Mouse (Mus musculus): ENCODE measurements around the gene C2cd3. TPM values are rescaled to one million over a fixed set of nuclear protein-coding genes. Genes with fewer than 3 reads are reported as not detected.

The C2cd3 gene
- polyA plus RNA-seq, 1 experiment = 28.9 TPM

GRCm38 (mm10) chr7:100364888-100365287 is 7.1 kb upstream of the C2cd3 start:
- Histone ChIP-seq H3K9ac (ENCODE audit: low read depth, poor library complexity, severe bottlenecking) (no peak overlapping the region), H3K9me3 (replicated peaks; ENCODE audit: control insufficient read depth, insufficient read depth, low read length, poor library complexity, severe bottlenecking) (no peaks in the 10 kb centered on the region), H3K36me3 (ENCODE audit: control insufficient read depth, insufficient read depth, low read length, poor library complexity, severe bottlenecking) (no peaks in the 10 kb centered on the region), H3K27me3 (ENCODE audit: control insufficient read depth, insufficient read depth, low read length, poor library complexity, severe bottlenecking) (no peaks in the 10 kb centered on the region), H3K27ac (ENCODE audit: insufficient read depth, low read length) (no peak overlapping the region), H3K4me3 (ENCODE audit: low read depth, low read length) (no peak overlapping the region), H3K4me1 (ENCODE audit: control insufficient read depth, insufficient read depth, low read length) (peaks cover 2% of the 10 kb centered on the region)
- TF ChIP-seq EP300 (IDR thresholded peaks at IDR 0.05; ENCODE audit: insufficient read depth, low read depth, low read length) = no peak

DNA sequence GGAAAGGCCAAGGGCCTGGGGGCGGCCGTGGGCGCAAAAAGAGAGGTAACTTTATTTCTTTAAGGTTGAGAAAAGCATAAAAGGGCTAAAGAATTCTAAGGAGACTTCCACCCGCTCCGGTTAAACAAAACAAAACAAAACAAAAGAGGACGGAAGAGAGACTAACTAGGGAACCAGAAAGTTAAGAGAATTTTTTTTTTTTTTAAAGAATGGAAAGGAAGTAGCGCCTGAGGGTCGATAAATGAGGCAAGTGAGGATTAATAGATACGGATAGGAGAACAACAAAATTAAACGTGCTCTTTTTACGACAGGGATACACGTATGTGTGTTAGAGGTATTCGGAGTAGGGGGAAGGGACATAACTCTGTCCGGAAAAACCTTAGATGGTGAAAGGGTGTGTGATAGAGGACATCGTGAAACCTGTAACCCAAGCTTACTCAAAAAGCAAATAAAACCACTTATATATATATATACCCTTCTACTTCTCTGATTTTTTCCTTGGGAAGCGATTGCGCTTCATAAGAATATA is 483 bp downstream of the C2cd3 start:
- H3K9ac ChIP-seq (ENCODE audit: low read depth, poor library complexity, severe bottlenecking) = peak overlapping the region; percentile 75
- H3K36me3 ChIP-seq (ENCODE audit: control insufficient read depth, insufficient read depth, low read length, poor library complexity, severe bottlenecking) = peaks cover 8% of the 10 kb centered on the region
- no peaks in the 10 kb centered on the region for H3K4me1 ChIP-seq (ENCODE audit: control insufficient read depth, insufficient read depth, low read length)
- H3K9me3 ChIP-seq (replicated peaks; ENCODE audit: control insufficient read depth, insufficient read depth, low read length, poor library complexity, severe bottlenecking) = no peaks in the 10 kb centered on the region
- peak overlapping the region; percentile 56 for H3K4me3 ChIP-seq (ENCODE audit: low read depth, low read length)
- TF ChIP-seq CTCF (IDR thresholded peaks at IDR 0.05; ENCODE audit: low read depth, low read length) (no peak), EP300 (IDR thresholded peaks at IDR 0.05; ENCODE audit: insufficient read depth, low read depth, low read length) (no peak), POLR2A (IDR thresholded peaks at IDR 0.05; ENCODE audit: insufficient read depth, low read length) (no peak)
- no peaks in the 10 kb centered on the region for H3K27me3 ChIP-seq (ENCODE audit: control insufficient read depth, insufficient read depth, low read length, poor library complexity, severe bottlenecking)
- no peak overlapping the region for H3K27ac ChIP-seq (ENCODE audit: insufficient read depth, low read length)

DNA sequence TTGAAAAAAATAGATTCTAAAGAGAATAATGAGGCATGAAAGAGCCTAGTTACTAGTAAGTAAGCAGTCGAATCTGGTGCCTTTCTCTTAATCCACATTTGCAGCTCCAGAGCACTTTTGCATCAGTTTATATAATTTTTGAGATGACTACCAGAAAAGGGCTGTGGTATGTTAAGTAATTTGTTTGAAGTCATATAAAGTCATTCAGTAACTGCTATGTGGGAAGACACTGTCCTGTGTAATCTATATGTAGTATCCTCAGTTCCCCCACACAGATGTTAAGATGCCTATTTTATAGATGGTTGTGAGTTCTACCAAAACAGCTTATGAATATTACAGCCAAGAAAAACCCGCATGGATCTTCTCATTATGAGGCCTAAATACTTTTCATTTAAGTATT is 6.2 kb downstream of the C2cd3 start:
- Histone ChIP-seq H3K9ac (ENCODE audit: low read depth, poor library complexity, severe bottlenecking) (no peak overlapping the region), H3K36me3 (ENCODE audit: control insufficient read depth, insufficient read depth, low read length, poor library complexity, severe bottlenecking) (peaks cover 10% of the 10 kb centered on the region), H3K9me3 (replicated peaks; ENCODE audit: control insufficient read depth, insufficient read depth, low read length, poor library complexity, severe bottlenecking) (no peaks in the 10 kb centered on the region), H3K4me3 (ENCODE audit: low read depth, low read length) (no peak overlapping the region), H3K4me1 (ENCODE audit: control insufficient read depth, insufficient read depth, low read length) (no peaks in the 10 kb centered on the region), H3K27me3 (ENCODE audit: control insufficient read depth, insufficient read depth, low read length, poor library complexity, severe bottlenecking) (no peaks in the 10 kb centered on the region), H3K27ac (ENCODE audit: insufficient read depth, low read length) (no peak overlapping the region)
- no peak for TF ChIP-seq POLR2A (IDR thresholded peaks at IDR 0.05; ENCODE audit: insufficient read depth, low read length)
- TF ChIP-seq CTCF (IDR thresholded peaks at IDR 0.05; ENCODE audit: low read depth, low read length) = no peak
- TF ChIP-seq EP300 (IDR thresholded peaks at IDR 0.05; ENCODE audit: insufficient read depth, low read depth, low read length) = no peak

GRCm38 (mm10) chr7:100381161-100381560 is 9.1 kb downstream of the C2cd3 start:
- H3K4me3 ChIP-seq (ENCODE audit: low read depth, low read length) = no peak overlapping the region
- no peak overlapping the region for H3K27ac ChIP-seq (ENCODE audit: insufficient read depth, low read length)
- TF ChIP-seq POLR2A (IDR thresholded peaks at IDR 0.05; ENCODE audit: insufficient read depth, low read length) (no peak), CTCF (IDR thresholded peaks at IDR 0.05; ENCODE audit: low read depth, low read length) (no peak), EP300 (IDR thresholded peaks at IDR 0.05; ENCODE audit: insufficient read depth, low read depth, low read length) (no peak)
- no peaks in the 10 kb centered on the region for H3K27me3 ChIP-seq (ENCODE audit: control insufficient read depth, insufficient read depth, low read length, poor library complexity, severe bottlenecking)
- H3K9ac ChIP-seq (ENCODE audit: low read depth, poor library complexity, severe bottlenecking) = no peak overlapping the region
- no peaks in the 10 kb centered on the region for H3K4me1 ChIP-seq (ENCODE audit: control insufficient read depth, insufficient read depth, low read length)
- no peaks in the 10 kb centered on the region for H3K9me3 ChIP-seq (replicated peaks; ENCODE audit: control insufficient read depth, insufficient read depth, low read length, poor library complexity, severe bottlenecking)
- 0 out of 2 replicates have a peak, but pooled peaks cover 2% of the 10 kb centered on the region for H3K36me3 ChIP-seq (ENCODE audit: control insufficient read depth, insufficient read depth, low read length, poor library complexity, severe bottlenecking)

DNA sequence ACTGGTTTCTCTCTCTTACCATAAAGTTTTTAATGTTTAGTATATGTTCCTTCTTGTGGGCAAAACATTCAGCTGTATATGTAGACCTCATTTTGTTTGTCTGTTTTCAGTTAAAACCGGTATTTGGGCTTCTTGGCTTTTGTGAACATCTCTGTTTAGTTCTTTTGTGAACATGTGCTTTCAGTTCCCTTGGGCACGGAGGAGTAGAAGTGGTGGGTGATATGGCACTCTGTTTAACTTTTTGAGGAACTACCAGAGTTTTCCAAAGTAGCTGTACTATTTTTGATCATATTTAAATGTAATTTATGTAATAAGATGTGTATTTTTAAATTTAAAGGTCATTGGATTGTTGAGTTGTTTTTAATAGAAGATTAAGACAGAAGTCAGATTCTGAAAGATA is 11.2 kb downstream of the C2cd3 start:
- TF ChIP-seq EP300 (IDR thresholded peaks at IDR 0.05; ENCODE audit: insufficient read depth, low read depth, low read length) = no peak
- no peak for TF ChIP-seq CTCF (IDR thresholded peaks at IDR 0.05; ENCODE audit: low read depth, low read length)
- no peak for TF ChIP-seq POLR2A (IDR thresholded peaks at IDR 0.05; ENCODE audit: insufficient read depth, low read length)
- no peaks in the 10 kb centered on the region for H3K9me3 ChIP-seq (replicated peaks; ENCODE audit: control insufficient read depth, insufficient read depth, low read length, poor library complexity, severe bottlenecking)
- 0 out of 2 replicates have a peak, but pooled peaks cover 2% of the 10 kb centered on the region for H3K36me3 ChIP-seq (ENCODE audit: control insufficient read depth, insufficient read depth, low read length, poor library complexity, severe bottlenecking)

DNA sequence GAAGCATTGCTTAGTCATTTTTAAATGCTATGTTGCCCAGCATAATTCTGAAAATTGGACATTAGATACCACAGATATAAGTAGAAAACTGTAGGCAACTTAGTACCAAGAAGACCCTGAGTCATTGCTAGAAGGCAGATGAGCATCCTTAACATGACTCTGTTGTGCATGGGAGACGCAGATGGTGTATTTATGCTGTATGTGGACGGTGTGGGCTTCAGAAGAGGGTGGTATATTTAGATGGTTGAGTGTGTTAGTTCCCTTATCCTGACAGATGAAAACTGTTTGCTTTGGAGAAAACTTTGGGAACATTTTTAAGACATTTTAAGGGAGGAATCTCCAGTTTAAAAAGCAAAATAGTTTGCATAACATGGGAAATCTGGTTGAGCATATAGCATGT is 16.1 kb downstream of the C2cd3 start:
- Histone ChIP-seq H3K36me3 (ENCODE audit: control insufficient read depth, insufficient read depth, low read length, poor library complexity, severe bottlenecking) (peaks cover 9% of the 10 kb centered on the region), H3K4me3 (ENCODE audit: low read depth, low read length) (no peak overlapping the region), H3K4me1 (ENCODE audit: control insufficient read depth, insufficient read depth, low read length) (no peaks in the 10 kb centered on the region), H3K9me3 (replicated peaks; ENCODE audit: control insufficient read depth, insufficient read depth, low read length, poor library complexity, severe bottlenecking) (no peaks in the 10 kb centered on the region), H3K27me3 (ENCODE audit: control insufficient read depth, insufficient read depth, low read length, poor library complexity, severe bottlenecking) (no peaks in the 10 kb centered on the region), H3K9ac (ENCODE audit: low read depth, poor library complexity, severe bottlenecking) (no peak overlapping the region), H3K27ac (ENCODE audit: insufficient read depth, low read length) (no peak overlapping the region)
- TF ChIP-seq EP300 (IDR thresholded peaks at IDR 0.05; ENCODE audit: insufficient read depth, low read depth, low read length) (no peak), CTCF (IDR thresholded peaks at IDR 0.05; ENCODE audit: low read depth, low read length) (no peak)

More for the DNA sequence above, 11.2 kb downstream of the C2cd3 start:
- Histone ChIP-seq H3K4me3 (ENCODE audit: low read depth, low read length) (no peak overlapping the region), H3K27ac (ENCODE audit: insufficient read depth, low read length) (no peak overlapping the region), H3K27me3 (ENCODE audit: control insufficient read depth, insufficient read depth, low read length, poor library complexity, severe bottlenecking) (no peaks in the 10 kb centered on the region), H3K9ac (ENCODE audit: low read depth, poor library complexity, severe bottlenecking) (no peak overlapping the region), H3K4me1 (ENCODE audit: control insufficient read depth, insufficient read depth, low read length) (no peaks in the 10 kb centered on the region)
